Mouse (Mus musculus) kidney, adult 11 months (tissue): ENCODE measurements at regions not wholly inside any gene's neighbourhood (a gene's known extent, or its start where the extent isn't known, plus 50 kb on each side); places are given as distances from the start of the nearest gene placed in this dataset.
A peak's percentile ranks its signal among the peaks of the same experiment; 100 is the strongest.

Source experiments
- DNase-seq: peaks from one replicate; pipeline ENCODE4 v3.0.0; 2022

GRCm38 (mm10) chr4:125765171-125765570 is 259.2 kb upstream of the Csf3r start:
- DNase-seq: peak; percentile 6

- no peak for DNase-seq
Measured at GRCm38 (mm10) chr4:125777126-125777525, 247.2 kb upstream of the Csf3r start.

- no peak for DNase-seq
Measured at GRCm38 (mm10) chr4:125780113-125780512, 244.2 kb upstream of the Csf3r start.

GRCm38 (mm10) chr4:125780921-125781487 is 243.3 kb upstream of the Csf3r start:
- no peak for DNase-seq

- DNase-seq: no peak
Measured at GRCm38 (mm10) chr4:125782346-125782745, 242.0 kb upstream of the Csf3r start.

- no peak for DNase-seq
Measured at GRCm38 (mm10) chr4:125786083-125786482, 238.3 kb upstream of the Csf3r start.

- no peak for DNase-seq
Measured at GRCm38 (mm10) chr4:125794679-125795078, 229.7 kb upstream of the Csf3r start.

GRCm38 (mm10) chr4:125807923-125808322 is 216.4 kb upstream of the Csf3r start:
- DNase-seq: no peak

- DNase-seq: no peak
Measured at GRCm38 (mm10) chr4:125809446-125810108, 214.8 kb upstream of the Csf3r start.

GRCm38 (mm10) chr4:125810247-125810646 is 214.1 kb upstream of the Csf3r start:
- DNase-seq: no peak

GRCm38 (mm10) chr4:125814311-125814710 is 210.0 kb upstream of the Csf3r start:
- no peak for DNase-seq

GRCm38 (mm10) chr4:125815276-125815675 is 209.1 kb upstream of the Csf3r start:
- DNase-seq: no peak

GRCm38 (mm10) chr4:125824525-125824924 is 199.8 kb upstream of the Csf3r start:
- DNase-seq: no peak

GRCm38 (mm10) chr4:125826416-125826815 is 197.9 kb upstream of the Csf3r start:
- DNase-seq: no peak

- DNase-seq: no peak
Measured at GRCm38 (mm10) chr4:125835250-125835649, 189.1 kb upstream of the Csf3r start.

- DNase-seq: no peak
Measured at GRCm38 (mm10) chr4:125847568-125847967, 176.8 kb upstream of the Csf3r start.

GRCm38 (mm10) chr4:125850300-125850699 is 174.1 kb upstream of the Csf3r start:
- DNase-seq: peak; percentile 19

- DNase-seq: no peak
Measured at GRCm38 (mm10) chr4:125852545-125852944, 171.8 kb upstream of the Csf3r start.

GRCm38 (mm10) chr4:125855983-125856591 is 168.3 kb upstream of the Csf3r start:
- no peak for DNase-seq

GRCm38 (mm10) chr4:125856781-125857180 is 167.6 kb upstream of the Csf3r start:
- DNase-seq: no peak

GRCm38 (mm10) chr4:125865057-125865456 is 159.3 kb upstream of the Csf3r start:
- DNase-seq: no peak

- no peak for DNase-seq
Measured at GRCm38 (mm10) chr4:125865728-125866127, 158.6 kb upstream of the Csf3r start.

GRCm38 (mm10) chr4:125871211-125871610 is 153.1 kb upstream of the Csf3r start:
- DNase-seq: no peak

- DNase-seq: no peak
Measured at GRCm38 (mm10) chr4:125880028-125880427, 144.3 kb upstream of the Csf3r start.
